Mouse (Mus musculus): ENCODE data around the gene Tecta. TPM values are rescaled to one million over a fixed set of nuclear protein-coding genes. Genes with fewer than 3 reads are reported as not detected.

Tecta gene
- total RNA-seq, 2 experiments from 2014 or later, result 0.48 to 0.50 TPM

DNA sequence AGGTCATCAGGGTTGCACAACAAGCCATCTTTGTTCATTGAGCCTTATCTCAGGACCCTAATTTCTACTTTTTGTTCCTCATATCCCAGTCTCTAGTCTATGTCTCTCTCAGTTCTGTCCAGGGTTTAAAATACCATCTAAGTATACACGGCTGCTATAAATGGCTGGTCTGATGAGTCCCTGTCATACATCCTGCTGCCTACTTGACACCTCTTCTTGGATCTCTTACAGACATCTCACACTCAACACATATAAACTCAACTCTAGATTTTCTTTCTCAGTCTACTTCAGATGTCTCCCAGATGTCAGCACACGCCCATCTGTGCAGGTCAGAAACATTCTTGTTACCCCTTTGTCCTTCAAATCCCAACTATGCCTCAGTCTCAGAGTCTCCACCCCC, 78.3 kb downstream of the Tecta start:
- DNase-seq (ENCODE audit: low spot score), result no peak

GRCm38 (mm10) chr9:42320616-42321015, 79.1 kb downstream of the Tecta start:
- no peak for DNase-seq (ENCODE audit: low spot score)

DNA sequence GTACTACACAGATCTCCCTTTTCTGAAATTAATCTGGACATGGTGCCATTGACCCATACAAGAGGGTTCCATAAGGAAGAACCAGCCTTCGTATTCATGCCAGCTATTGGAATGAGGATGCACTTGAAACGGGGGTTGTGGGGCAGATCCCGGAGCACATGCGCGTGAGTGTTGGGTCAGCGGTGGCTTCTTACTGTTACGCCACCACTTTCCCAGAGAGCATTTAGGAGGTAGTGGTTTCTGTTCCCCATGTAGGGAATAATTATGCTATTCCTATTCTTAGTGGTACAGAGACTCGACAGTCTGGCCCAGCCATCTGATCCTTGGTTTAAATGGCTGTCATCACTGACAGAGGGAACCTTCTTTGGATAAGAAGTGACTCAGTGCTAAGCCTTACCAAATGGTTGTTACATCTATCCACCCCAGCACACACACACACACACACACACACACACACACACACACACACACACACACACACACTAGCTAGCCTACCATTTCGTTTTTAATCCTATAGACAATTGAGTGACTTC, 81.2 kb downstream of the Tecta start:
- no peak for DNase-seq (ENCODE audit: low spot score)

GRCm38 (mm10) chr9:42317337-42317736, 82.4 kb downstream of the Tecta start:
- no peak for DNase-seq (ENCODE audit: low spot score)

- no peak for DNase-seq (ENCODE audit: low spot score)
Observed at GRCm38 (mm10) chr9:42315816-42316215, 83.9 kb downstream of the Tecta start.

GRCm38 (mm10) chr9:42314959-42315358, 84.8 kb downstream of the Tecta start:
- DNase-seq (ENCODE audit: low spot score), result no peak

DNA sequence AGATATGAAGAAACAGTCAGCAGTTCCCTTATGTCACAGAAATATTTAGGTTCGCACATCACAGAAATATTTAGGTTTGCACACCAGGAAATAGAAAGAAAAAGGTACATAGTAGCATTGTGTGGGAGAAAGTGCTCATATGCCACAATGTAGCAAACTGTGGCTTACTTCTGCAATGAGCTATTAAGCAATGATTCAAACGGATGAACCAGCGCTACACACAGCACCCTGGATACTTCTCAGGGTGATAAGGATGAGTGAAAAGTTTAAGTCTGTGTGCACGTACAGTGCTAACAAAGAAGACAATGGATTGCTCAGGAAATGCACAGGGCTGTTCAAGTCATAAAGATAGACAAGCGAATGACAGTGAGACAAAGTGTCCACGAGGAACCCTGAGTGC, 85.3 kb downstream of the Tecta start:
- DNase-seq (ENCODE audit: low spot score), result no peak

DNA sequence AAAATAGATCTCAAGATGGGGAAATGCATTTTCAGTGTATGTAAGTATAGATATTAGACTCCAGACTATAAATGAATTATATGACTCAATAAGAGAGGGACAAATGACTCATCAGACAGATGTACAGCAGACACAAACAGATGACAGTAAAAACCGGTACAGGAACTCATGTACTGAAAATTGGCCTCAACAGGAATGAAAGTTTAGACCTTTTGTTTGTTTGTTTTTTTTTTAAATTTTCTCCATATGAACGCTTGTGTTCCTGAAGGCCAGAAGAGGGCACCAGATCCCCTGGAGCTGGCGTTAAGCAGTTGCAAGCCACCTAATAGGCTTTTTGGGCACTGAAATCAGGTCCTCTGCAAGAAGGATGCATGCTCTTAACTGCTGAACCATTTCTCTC, 85.9 kb downstream of the Tecta start:
- DNase-seq (ENCODE audit: low spot score), result no peak

DNA sequence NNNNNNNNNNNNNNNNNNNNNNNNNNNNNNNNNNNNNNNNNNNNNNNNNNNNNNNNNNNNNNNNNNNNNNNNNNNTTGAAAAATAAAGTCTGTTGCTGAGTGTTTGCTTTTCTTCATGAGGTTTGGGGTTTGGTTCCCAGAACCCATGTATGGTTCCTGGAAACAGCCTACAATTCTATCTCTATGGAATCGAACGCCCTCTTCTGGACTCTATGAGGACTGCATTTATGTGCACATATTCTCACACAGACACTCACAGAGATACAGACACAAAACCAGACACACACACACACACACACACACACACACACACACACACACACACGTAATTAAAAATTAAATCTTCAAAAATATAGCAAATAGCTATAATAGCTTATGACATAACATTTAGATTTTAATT, 88.4 kb downstream of the Tecta start:
- no peak for DNase-seq (ENCODE audit: low spot score)

GRCm38 (mm10) chr9:42303894-42304293, 95.8 kb downstream of the Tecta start:
- no peak for DNase-seq (ENCODE audit: low spot score)

GRCm38 (mm10) chr9:42301082-42301633, 98.6 kb downstream of the Tecta start:
- no peak for DNase-seq (ENCODE audit: low spot score)

- DNase-seq (ENCODE audit: low spot score), result no peak
Observed at GRCm38 (mm10) chr9:42296297-42296922, 103.3 kb downstream of the Tecta start.

DNA sequence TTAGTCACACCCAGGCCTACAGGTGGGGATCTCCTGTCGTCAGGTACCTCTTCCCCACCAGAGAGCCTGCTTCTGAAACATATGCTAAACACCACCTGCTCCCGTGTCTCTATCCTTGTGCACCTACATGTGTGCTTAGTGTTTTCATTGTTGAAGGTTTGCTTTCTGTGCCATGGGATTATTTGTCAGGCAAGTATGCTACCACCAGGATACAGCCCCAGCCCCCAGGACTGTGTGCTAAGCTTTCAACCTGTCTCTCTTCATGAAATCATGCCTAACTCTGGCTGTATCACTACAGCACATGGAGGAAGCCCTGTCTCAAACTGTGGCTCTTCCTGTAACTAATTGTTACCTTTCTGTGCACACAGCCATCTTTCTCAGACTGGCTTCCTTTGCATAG, 105.6 kb downstream of the Tecta start:
- no peak for DNase-seq (ENCODE audit: low spot score)

DNA sequence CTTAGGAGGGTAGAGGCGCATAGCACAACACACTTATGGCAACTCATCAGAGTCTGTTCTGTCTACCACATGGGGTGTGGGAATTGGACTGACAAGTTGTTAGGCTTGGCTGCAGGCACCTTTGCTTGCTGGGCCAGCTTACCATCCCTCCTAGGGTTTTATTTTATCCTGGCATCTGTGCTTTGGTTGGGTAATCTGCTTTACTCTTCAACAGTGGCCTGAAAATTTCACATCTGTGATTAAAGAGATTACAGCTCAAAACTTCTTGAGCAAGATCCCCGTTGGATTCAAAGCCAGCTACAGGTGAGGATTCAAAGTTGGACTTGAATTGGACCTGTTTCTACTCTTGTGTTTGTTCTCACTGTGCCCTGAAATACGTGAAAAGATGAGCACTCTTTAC, 106.1 kb downstream of the Tecta start:
- no peak for DNase-seq (ENCODE audit: low spot score)

- DNase-seq (ENCODE audit: low spot score), result no peak
Observed at GRCm38 (mm10) chr9:42293051-42293450, 106.7 kb downstream of the Tecta start.

DNA sequence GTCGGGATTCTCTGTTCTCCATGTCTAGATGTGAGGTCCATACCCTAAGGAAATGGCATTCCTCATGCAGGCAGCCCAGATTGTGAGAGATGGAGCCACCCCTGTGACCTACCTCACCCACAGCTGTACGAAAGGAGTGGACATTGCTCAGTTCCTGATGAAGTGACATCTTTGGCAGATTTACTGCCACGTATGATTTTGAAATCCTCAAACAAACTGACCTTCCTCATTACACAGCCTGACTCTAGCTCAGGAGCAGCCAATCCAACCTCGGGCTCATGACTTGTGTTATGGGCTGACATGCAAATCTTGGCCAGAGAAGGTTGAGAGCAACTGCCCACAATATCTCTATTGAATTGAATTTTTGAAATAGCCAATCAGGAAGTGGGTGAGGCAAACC, 120.1 kb downstream of the Tecta start:
- no peak for DNase-seq (ENCODE audit: low spot score)

Small RNA genes within 50 kb of the gene (microRNA-seq; reads per million reads assigned to microRNA genes)
- gene Gm44311, result not detected

Other genes with a start within 250 kb of the Tecta start
- 10 to 100 TPM; 20.1 to 22.8 TPM for gene Sc5d, start 135.7 kb downstream of the Tecta start, total RNA-seq (2021)
- gene Tbcel, start 107.9 kb upstream of the Tecta start, total RNA-seq (2021), result 10 to 100 TPM; 14.9 to 15.9 TPM

Data from gastrocnemius, adult 18-20 months (tissue).